Mouse (Mus musculus) small intestine, adult 2 months (tissue): ENCODE measurements at regions not wholly inside any gene's neighbourhood (a gene's known extent, or its start where the extent isn't known, plus 50 kb on each side); places are given as distances from the start of the nearest gene placed in this dataset.

Source experiments
- CTCF ChIP-seq: fragments of 200-500 bp; IDR thresholded peaks from 2 replicates; pipeline ENCODE4 v1.5.1; 2012; ENCODE audit warnings: low read depth, mild to moderate bottlenecking, control low read depth, inconsistent platforms, low read length, moderate library complexity, mixed read lengths; ENCODE audit not compliant: insufficient replicate concordance, insufficient read length; ENCODE audit errors: extremely low read depth
- POLR2A ChIP-seq: fragments of 200-500 bp; IDR thresholded peaks from 2 replicates; pipeline ENCODE4 v1.6.1; 2012; ENCODE audit warnings: low read depth, mild to moderate bottlenecking, control low read depth, inconsistent platforms, low read length, moderate library complexity

DNA sequence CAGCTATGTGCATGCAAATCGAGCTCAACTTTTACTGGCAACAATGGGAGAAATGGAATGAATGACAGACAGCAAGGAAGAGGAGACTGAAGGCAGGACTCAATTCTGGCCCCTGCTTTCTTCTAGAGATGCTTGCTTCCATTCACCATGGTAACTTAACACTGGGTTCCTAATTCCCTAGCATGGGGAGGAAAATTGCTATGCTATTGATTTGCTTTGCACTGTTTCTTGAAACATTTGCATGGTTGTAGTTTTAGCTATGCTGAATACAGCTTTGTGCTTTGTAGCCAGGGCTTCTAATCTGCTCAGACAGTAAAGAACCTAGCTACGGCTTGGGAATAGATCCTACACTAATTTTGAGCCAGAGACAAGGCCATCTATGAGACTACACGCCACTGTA, 419.0 kb upstream of the Tenm3 start:
- TF ChIP-seq CTCF (no peak), POLR2A (no peak)
